Mouse (Mus musculus) cerebellum, postnatal 10 days (tissue): Measurements from ENCODE around the gene Rbmxl1.

Experiments
- DNase-seq, 2 experiments: peaks; one replicate each; pipeline ENCODE4 v3.0.0; 2021; ENCODE audit warnings: mixed read lengths in 2 of 2

Gene Rbmxl1

DNA sequence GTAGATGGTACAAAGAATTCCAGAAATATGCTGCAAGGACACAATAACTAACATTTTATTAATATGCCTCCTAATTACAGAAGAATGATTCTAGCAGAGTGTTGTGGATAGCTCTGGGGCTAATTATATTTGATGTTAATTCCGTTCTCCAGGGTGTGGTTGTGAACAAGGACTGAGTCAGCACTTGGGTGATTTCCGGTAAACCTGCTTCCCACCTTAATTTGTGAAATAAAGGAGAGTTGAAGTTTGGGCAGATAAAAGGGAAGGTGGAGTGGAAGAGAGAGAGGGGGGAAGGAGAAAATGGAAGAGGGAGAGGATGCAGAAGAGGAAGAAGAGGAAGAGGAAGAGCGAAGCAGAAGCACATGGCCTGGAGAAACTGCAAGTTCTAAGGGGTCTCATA is 19.0 kb downstream of the Rbmxl1 start:
- no peak for DNase-seq

DNA sequence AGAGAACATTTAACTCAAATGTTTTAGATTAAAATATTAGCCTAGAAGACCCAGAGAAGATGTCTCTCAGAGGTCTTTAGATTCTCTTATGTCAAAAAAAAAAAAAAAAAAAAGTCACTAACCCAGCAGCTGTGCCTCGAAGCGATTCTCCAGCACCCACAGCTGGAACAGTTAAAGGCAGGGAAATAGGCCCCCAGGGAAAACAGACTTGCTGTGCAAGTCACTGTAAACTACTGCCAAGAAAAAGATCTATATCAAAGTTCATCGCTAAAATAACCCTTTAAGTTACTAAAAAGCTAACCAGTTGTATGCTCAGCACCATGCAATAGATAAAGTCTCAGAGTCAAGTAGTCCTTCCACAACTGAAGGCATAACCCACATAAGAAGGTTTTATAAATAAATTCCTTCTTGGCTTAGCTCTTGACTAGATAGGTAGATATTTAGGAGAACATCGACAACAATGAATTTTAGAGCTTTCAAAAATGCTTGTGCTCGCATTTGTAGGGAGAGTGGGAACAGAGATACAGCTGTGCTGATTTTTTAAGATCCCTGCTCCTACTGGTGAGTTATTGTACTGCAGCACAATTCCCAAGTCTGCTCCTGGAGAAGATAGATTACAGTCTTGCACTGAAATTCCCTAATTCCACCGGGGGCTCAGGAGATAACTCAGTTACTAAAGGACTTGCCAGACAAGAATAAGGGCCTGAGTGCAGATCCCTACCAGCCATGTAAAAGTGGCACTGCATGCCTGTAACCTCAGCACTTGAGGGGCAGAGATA is 31.5 kb downstream of the Rbmxl1 start:
- DNase-seq = peak; percentile 8 to 19

DNA sequence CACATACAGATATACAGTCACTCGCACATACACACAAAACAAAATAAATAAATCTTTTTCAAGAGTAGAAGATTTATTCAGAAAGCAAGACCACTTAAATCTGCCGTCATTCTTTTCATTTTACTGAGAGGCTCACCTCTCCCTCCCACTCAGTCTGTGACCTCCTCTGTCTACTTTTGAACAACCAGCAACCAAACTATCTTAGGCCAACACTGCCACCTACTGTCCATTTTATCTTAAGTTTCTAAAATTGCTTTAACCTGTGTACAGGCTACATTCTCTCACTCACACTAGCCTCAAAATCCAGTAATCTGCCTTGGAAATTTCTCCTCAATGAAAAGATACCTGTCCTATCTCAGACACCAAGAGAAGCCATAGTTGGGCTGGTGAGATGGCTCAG is 40.8 kb downstream of the Rbmxl1 start:
- DNase-seq = peak; percentile 4 to 8

DNA sequence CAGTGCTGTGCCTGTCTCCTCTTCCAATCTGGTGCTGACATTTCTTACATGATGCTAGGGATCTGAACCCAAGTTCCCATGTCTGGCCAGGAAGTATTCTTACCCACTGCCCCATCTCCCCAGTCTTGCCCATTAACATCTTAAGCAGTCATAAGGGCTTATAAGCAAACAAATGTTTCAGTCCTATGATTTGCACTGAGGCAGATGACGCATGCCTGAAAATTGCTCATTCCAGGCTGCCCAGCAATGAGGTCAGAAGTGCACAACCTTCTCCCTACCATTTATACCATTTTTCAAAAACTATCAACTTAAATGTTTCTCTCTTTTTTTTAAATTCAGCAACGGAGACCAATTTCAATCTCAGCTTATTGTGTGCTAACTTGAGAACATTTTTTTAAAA is 44.8 kb downstream of the Rbmxl1 start:
- DNase-seq = no peak

GRCm38 (mm10) chr8:78456441-78456840 is 52.3 kb downstream of the Rbmxl1 start:
- DNase-seq = no peak
